Mouse (Mus musculus) ES-E14 (cell line): ENCODE results near the gene Prss56.

Source experiments
- CHD2 ChIP-seq: IDR thresholded peaks from 2 replicates; pipeline ENCODE4 v1.6.1; 2014; ENCODE audit warnings: mild to moderate bottlenecking, low read depth, low read length, inconsistent platforms
- ZNF384 ChIP-seq: IDR thresholded peaks from 2 replicates; pipeline ENCODE4 v1.6.1; 2012; ENCODE audit warnings: low read depth, low read length, inconsistent platforms

- TF ChIP-seq CHD2 (no peak), ZNF384 (no peak)
Measured at GRCm38 (mm10) chr1:87204465-87204864, 21.4 kb downstream of the Prss56 start, which contains the start of gene Chrng.
